Mouse (Mus musculus) intestine, postnatal 0 days (tissue): ENCODE measurements around the gene Acot12. TPM values are rescaled to one million over a fixed set of nuclear protein-coding genes. Genes with fewer than 3 reads are reported as not detected.

Experiments
- ATAC-seq: fragments of 200-750 bp; cut with Nextera tagmentation; 2 replicates; pipeline ENCODE4 v1.8.0; 2017; ENCODE audit warnings: mild to moderate bottlenecking, moderate TSS enrichment, moderate library complexity
- H3K27ac ChIP-seq: fragments of 300-500 bp; sonication (generic); 2 replicates; pipeline ENCODE4 v1.5.1; 2014; ENCODE audit warnings: mild to moderate bottlenecking, low read depth, low read length, moderate library complexity
- H3K27me3 ChIP-seq: fragments of 300-500 bp; sonication (generic); replicated peaks from 2 replicates; pipeline ENCODE4 v1.6.1; 2014; ENCODE audit warnings: low read length, mixed read lengths; ENCODE audit not compliant: control insufficient read depth, insufficient read depth
- H3K36me3 ChIP-seq: fragments of 300-500 bp; sonication (generic); 2 replicates; pipeline ENCODE4 v1.6.1; 2014; ENCODE audit warnings: mild to moderate bottlenecking, moderate library complexity; ENCODE audit not compliant: control insufficient read depth, insufficient read depth
- H3K4me1 ChIP-seq: fragments of 300-500 bp; sonication (generic); replicated peaks from 2 replicates; pipeline ENCODE4 v1.6.1; 2014; ENCODE audit warnings: antibody characterized with exemption, low read length, mixed read lengths; ENCODE audit not compliant: control insufficient read depth, insufficient read depth
- H3K4me2 ChIP-seq: fragments of 300-500 bp; sonication (generic); replicated peaks from 2 replicates; pipeline ENCODE4 v1.6.1; 2014; ENCODE audit warnings: low read depth, mild to moderate bottlenecking, moderate library complexity
- H3K4me3 ChIP-seq: fragments of 300-500 bp; sonication (generic); 2 replicates; pipeline ENCODE4 v1.5.1; 2014; ENCODE audit warnings: low read depth, low read length
- H3K9ac ChIP-seq: fragments of 300-500 bp; sonication (generic); 2 replicates; pipeline ENCODE4 v1.6.1; 2014; ENCODE audit warnings: mild to moderate bottlenecking, low read depth, low read length
- H3K9me3 ChIP-seq: fragments of 300-500 bp; sonication (generic); 2 replicates; pipeline ENCODE4 v1.6.1; 2016; ENCODE audit warnings: mixed run types; ENCODE audit not compliant: control insufficient read depth
- CTCF ChIP-seq: sonication (generic); IDR thresholded peaks from 2 replicates; pipeline ENCODE4 v1.5.1; 2016; ENCODE audit warnings: low read depth, mild to moderate bottlenecking, control low read depth, antibody characterized with exemption, moderate library complexity
- WGBS: fragments of 180-500 bp; shearing (Covaris S2); extraction: QIAGEN DNeasy Blood & Tissue Kit; methylation state at CpG from one replicate; pipeline ENCODE4 v1.1.7; 2014; 5-methylcytosine and 5-hydroxymethylcytosine counted together
- polyA plus RNA-seq: library from polyadenylated mRNA; unstranded; fragments of >200 nt; fragmentation: Nextera tagmentation; extraction: Ambion mirVana; gene quantifications from 2 replicates; pipeline ENCODE4 v1.2.1, GENCODE M21; 2015

Gene Acot12
- polyA plus RNA-seq, 1 experiment from 2014 or later = 21.8 TPM

DNA sequence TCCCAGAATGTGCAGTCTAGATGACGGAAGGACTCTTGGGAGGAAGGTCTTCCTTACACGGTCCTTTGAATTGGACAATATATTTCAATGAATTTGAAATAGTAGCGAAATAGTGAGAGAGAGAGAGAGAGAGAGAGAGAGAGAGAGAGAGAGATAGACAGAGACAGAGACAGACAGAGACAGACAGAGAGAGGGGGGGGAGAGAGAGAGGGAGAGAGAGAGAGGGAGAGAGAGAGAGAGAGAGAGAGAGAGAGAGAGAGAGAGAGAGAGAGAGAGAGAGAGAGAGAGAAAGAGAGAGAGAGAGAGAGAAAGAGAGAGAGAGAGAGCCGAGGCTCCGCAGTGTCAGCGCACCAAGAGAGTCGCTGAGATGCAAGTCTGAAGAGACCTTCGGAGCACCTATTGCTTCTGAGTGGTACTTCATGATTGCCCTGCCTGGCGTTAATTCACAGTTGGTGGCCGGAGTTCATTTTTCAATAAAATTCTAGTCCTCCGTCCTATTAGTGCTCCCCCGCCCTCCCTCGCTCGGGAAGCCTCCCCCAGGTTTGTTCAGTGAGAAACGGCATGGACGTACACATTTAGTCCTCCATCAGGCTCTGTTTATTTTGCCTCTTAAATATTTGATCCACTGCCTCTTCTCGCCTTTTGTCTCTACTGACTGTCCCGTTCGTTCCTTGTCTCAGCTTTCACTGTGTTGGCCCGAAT is 66.7 kb downstream of the Acot12 start:
- Histone ChIP-seq H3K9ac (peak overlapping the region; percentile 99), H3K27ac (peak overlapping the region; percentile 99), H3K27me3 (no peaks in the 10 kb centered on the region), H3K4me1 (no peaks in the 10 kb centered on the region), H3K4me3 (peak overlapping the region; percentile 99), H3K36me3 (peaks cover 14% of the 10 kb centered on the region; the same call in 1 of the 2 replicates), H3K4me2 (peak overlapping the region; percentile 76), H3K9me3 (no peaks in the 10 kb centered on the region)
- ATAC-seq = no peak
- WGBS = 16% methylated on average over 20 of the region's 20 CpGs
- TF ChIP-seq CTCF = no peak

- H3K4me1 ChIP-seq = no peaks in the 10 kb centered on the region
- no peak for ATAC-seq
- H3K9me3 ChIP-seq = no peaks in the 10 kb centered on the region
- H3K4me2 ChIP-seq = no peak overlapping the region
- H3K9ac ChIP-seq = no peak overlapping the region
- H3K4me3 ChIP-seq = no peak overlapping the region
- H3K36me3 ChIP-seq = peaks cover 10% of the 10 kb centered on the region; the same call in 1 of the 2 replicates
- 32% methylated on average over 2 of the region's 2 CpGs for WGBS
- no peaks in the 10 kb centered on the region for H3K27me3 ChIP-seq
- peak; percentile 70 for TF ChIP-seq CTCF
- H3K27ac ChIP-seq = no peak overlapping the region
Measured at GRCm38 (mm10) chr13:91809476-91809875, 68.2 kb downstream of the Acot12 start.

DNA sequence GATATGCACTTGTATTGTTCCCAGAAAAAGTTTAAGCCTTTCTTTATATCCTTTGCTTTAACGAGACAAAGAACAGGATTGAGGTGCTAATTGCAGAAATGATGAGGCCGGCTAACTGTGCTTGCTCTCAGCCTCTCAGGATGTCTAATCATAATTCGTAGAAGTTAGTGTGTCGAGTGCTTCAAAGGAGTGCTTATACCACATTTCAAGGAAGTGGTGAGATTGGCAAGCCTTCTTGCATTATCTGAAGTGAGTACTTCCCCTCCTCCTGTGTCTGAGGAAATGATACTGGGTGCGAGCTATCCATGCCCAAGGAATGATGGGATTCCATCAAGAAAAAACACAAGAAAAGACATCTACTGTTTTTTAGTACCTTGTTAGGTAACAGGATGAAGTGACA is 73.4 kb downstream of the Acot12 start:
- H3K9me3 ChIP-seq = no peaks in the 10 kb centered on the region
- no peak for ATAC-seq
- H3K27ac ChIP-seq = no peak overlapping the region
- no peak overlapping the region for H3K9ac ChIP-seq
- H3K4me2 ChIP-seq = no peak overlapping the region
- no peaks in the 10 kb centered on the region for H3K36me3 ChIP-seq
- no peaks in the 10 kb centered on the region for H3K4me1 ChIP-seq
- WGBS = 90% methylated on average over 5 of the region's 5 CpGs
- H3K27me3 ChIP-seq = no peaks in the 10 kb centered on the region
- no peak for TF ChIP-seq CTCF
- no peak overlapping the region for H3K4me3 ChIP-seq

DNA sequence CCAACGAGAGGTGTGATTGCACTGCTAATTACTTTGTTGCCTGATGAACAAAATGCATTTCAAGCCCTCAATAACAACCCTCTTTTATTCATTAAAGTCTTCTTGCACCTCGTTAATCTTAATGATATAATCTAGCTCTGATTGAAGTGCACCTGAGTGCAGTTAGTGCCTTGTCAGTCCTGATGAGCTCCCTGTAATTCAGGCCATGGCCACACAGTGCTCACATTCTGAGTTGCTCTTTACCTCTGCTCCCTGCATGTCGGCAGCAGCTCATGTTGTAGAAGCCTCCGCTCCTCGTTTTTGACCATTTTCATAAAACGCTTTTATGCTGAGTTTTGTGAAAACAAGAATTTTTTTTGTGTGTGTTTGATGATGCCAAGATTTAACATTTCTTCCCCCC is 82.4 kb downstream of the Acot12 start:
- H3K4me3 ChIP-seq = no peak overlapping the region
- no peak overlapping the region for H3K4me2 ChIP-seq
- no peak for ATAC-seq
- no peaks in the 10 kb centered on the region for H3K27me3 ChIP-seq
- H3K36me3 ChIP-seq = no peaks in the 10 kb centered on the region
- no peaks in the 10 kb centered on the region for H3K9me3 ChIP-seq
- no peak overlapping the region for H3K9ac ChIP-seq
- H3K4me1 ChIP-seq = no peaks in the 10 kb centered on the region
- TF ChIP-seq CTCF = no peak
- WGBS = 72% methylated on average over 6 of the region's 6 CpGs
- no peak overlapping the region for H3K27ac ChIP-seq

- TF ChIP-seq CTCF = no peak
- H3K9me3 ChIP-seq = no peaks in the 10 kb centered on the region
- no peaks in the 10 kb centered on the region for H3K4me1 ChIP-seq
- no peak overlapping the region for H3K9ac ChIP-seq
- no peaks in the 10 kb centered on the region for H3K36me3 ChIP-seq
- ATAC-seq = no peak
- no peak overlapping the region for H3K4me2 ChIP-seq
- H3K4me3 ChIP-seq = no peak overlapping the region
- H3K27ac ChIP-seq = no peak overlapping the region
- 56% methylated on average over 4 of the region's 4 CpGs for WGBS
- H3K27me3 ChIP-seq = no peaks in the 10 kb centered on the region
Measured at GRCm38 (mm10) chr13:91824845-91825550, 83.7 kb downstream of the Acot12 start.

DNA sequence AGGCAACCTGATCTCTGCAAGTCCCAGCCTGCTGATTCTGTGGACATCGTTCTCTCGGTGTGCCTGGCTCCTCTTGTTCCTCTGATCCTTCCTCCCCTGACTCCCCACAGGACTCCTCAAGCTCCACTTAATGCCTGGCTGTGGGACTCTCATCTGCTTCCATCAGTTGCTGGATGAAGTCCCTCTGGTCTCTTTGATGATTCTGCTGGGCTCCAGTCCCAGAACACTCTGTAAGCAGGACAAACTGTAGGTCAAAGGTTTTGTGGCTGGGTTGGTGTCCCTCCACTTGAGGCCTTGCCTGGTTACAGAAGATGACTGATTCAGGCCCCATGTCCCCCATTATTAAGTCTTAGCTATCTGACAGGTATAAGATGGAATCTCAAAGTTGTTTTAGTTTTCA is 84.8 kb downstream of the Acot12 start:
- Histone ChIP-seq H3K36me3 (no peaks in the 10 kb centered on the region), H3K4me3 (no peak overlapping the region), H3K4me1 (no peaks in the 10 kb centered on the region), H3K27me3 (no peaks in the 10 kb centered on the region), H3K9ac (no peak overlapping the region), H3K27ac (no peak overlapping the region), H3K9me3 (no peaks in the 10 kb centered on the region), H3K4me2 (no peak overlapping the region)
- WGBS = 90% methylated on average over 2 of the region's 2 CpGs
- TF ChIP-seq CTCF = no peak
- no peak for ATAC-seq
